Mouse (Mus musculus) kidney, adult 2 months (tissue): ENCODE measurements around the gene Vsig8.

Experiments used
- CTCF ChIP-seq: fragments of 200-500 bp; conservative IDR thresholded peaks from 2 replicates; pipeline ENCODE4 v1.5.1; 2011; ENCODE audit warnings: low read depth, mild to moderate bottlenecking, control low read depth, low read length, moderate library complexity, mixed read lengths; ENCODE audit not compliant: insufficient read depth, insufficient read length
- POLR2A ChIP-seq: fragments of 200-500 bp; IDR thresholded peaks from one replicate; pipeline ENCODE4 v1.6.1; 2011; ENCODE audit warnings: low read depth, low read length, control low read depth

GRCm38 (mm10) chr1:172539827-172540226, 15.9 kb upstream of the Vsig8 start:
- TF ChIP-seq POLR2A (no peak), CTCF (no peak)
